Mouse (Mus musculus) spleen, adult 2 months (tissue): ENCODE data around the gene Rnaseh2a.

ENCODE experiments used
- CTCF ChIP-seq: fragments of 200-500 bp; IDR thresholded peaks from 2 replicates; pipeline ENCODE4 v1.5.1; 2011; ENCODE audit warnings: mild to moderate bottlenecking, inconsistent platforms; ENCODE audit not compliant: insufficient read depth, insufficient read length, insufficient replicate concordance; ENCODE audit errors: extremely low read depth
- POLR2A ChIP-seq: fragments of 200-500 bp; IDR thresholded peaks from 2 replicates; pipeline ENCODE4 v1.6.1; 2011; ENCODE audit warnings: low read depth, low read length, inconsistent platforms

- TF ChIP-seq POLR2A: no peak
- no peak for TF ChIP-seq CTCF
Measured at GRCm38 (mm10) chr8:84910551-84910950, 59.0 kb downstream of the Rnaseh2a start.
